Mouse (Mus musculus) spleen, adult 2 months (tissue): ENCODE data around the gene Cdk7.

Experiments used
- CTCF ChIP-seq: fragments of 200-500 bp; IDR thresholded peaks from 2 replicates; pipeline ENCODE4 v1.5.1; 2011; ENCODE audit warnings: mild to moderate bottlenecking, inconsistent platforms; ENCODE audit not compliant: insufficient read depth, insufficient read length, insufficient replicate concordance; ENCODE audit errors: extremely low read depth
- POLR2A ChIP-seq: fragments of 200-500 bp; IDR thresholded peaks from 2 replicates; pipeline ENCODE4 v1.6.1; 2011; ENCODE audit warnings: low read depth, low read length, inconsistent platforms

DNA sequence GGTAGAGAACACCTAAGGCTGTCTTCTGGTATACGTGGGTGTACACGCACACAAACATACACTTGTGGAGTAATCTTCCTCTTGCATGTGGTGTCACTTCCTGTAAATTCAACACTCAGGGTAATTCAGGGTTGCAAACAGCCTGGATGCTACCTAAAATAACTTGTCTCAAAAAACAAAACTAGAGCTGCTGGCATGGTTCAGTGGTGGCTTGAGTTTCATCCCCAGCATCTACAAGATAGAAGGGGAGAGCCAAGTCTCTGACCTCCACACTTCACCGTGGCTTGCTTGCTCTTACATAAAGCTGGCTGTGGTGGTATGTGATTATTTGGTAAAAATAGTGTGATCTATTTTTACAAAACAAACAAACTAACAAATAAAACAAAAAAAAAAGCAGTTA, 33.2 kb downstream of the Cdk7 start:
- no peak for TF ChIP-seq CTCF
- TF ChIP-seq POLR2A: no peak
